Mouse (Mus musculus): ENCODE measurements around the gene Bahcc1. TPM values are rescaled to one million over a fixed set of nuclear protein-coding genes. Genes with fewer than 3 reads are reported as not detected.

Bahcc1 gene
- polyA plus RNA-seq, 2 experiments = 14.0 to 22.9 TPM

DNA sequence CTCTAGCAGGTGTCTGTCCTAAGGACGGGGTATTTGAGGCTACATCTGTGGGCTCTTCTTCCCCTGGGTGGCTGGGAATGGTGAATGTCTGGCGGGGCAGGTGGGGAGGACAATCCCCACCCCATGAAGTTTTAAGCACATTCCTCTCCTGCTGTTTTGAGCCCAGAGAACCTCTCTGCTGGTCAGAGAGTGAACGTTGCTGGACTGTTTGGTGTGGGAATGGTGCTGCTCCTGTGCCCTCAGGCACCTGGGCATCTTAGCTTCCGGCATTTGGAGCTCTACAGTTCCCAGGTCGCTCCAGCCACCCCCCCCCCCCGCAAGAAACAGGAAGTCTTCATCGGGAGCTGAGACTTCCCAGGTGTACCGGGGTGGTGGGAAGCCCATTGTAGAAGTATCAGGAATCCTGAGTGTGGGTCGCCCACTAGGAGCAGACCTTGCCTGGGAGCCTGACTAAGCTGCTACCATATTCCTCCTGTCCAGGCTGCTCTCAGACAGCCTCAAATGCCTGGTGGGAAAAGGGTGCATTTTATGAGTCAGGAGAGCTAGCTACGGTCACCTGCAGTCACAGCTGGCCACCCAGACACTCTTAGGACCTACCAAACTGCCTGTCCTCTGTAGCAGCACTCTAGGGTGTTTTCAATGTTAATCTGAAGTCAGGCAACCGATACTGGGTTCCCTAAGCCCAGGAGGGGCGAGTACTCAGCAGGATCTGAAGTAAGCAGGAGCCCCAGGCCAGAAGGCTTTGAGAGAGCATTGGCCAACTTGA lies 73.8 kb downstream of the Bahcc1 start:
- H3K4me2 ChIP-seq (replicated peaks; ENCODE audit: low read depth, low read length, severe bottlenecking) = no peak overlapping the region

GRCm38 (mm10) chr11:120307132-120307413 lies 74.3 kb downstream of the Bahcc1 start:
- Histone ChIP-seq H3K27ac (replicated peaks; ENCODE audit: low read depth, low read length) (no peak overlapping the region), H3K27me3 (ENCODE audit: control insufficient read depth, insufficient read depth, low read length) (no peaks in the 10 kb centered on the region), H3K4me2 (replicated peaks; ENCODE audit: low read depth, low read length, severe bottlenecking) (no peak overlapping the region), H3K36me3 (ENCODE audit: control insufficient read depth, insufficient read depth, low read length) (no peaks in the 10 kb centered on the region), H3K4me3 (replicated peaks; ENCODE audit: low read length) (no peak overlapping the region), H3K9ac (ENCODE audit: low read depth, low read length, severe bottlenecking) (no peak overlapping the region), H3K4me1 (ENCODE audit: control insufficient read depth, insufficient read depth, low read length) (peaks cover 55% of the 10 kb centered on the region), H3K9me3 (ENCODE audit: control insufficient read depth, low read length) (no peaks in the 10 kb centered on the region)
- DNase-seq (ENCODE audit: low spot score) (no peak), ATAC-seq (ENCODE audit: low FRiP score, low read depth) (no peak)
- 17% methylated on average over 5 of the region's 5 CpGs for WGBS
- no peak for TF ChIP-seq POLR2A (IDR thresholded peaks at IDR 0.05; ENCODE audit: borderline replicate concordance, extremely low read depth, insufficient read depth, insufficient read length)

More for the DNA sequence above, 73.8 kb downstream of the Bahcc1 start:
- TF ChIP-seq POLR2A (IDR thresholded peaks at IDR 0.05; ENCODE audit: borderline replicate concordance, extremely low read depth, insufficient read depth, insufficient read length) = no peak
- Histone ChIP-seq H3K4me3 (replicated peaks; ENCODE audit: low read length) (no peak overlapping the region), H3K4me1 (ENCODE audit: control insufficient read depth, insufficient read depth, low read length) (peaks cover 55% of the 10 kb centered on the region), H3K9me3 (ENCODE audit: control insufficient read depth, low read length) (no peaks in the 10 kb centered on the region), H3K9ac (ENCODE audit: low read depth, low read length, severe bottlenecking) (no peak overlapping the region), H3K27ac (replicated peaks; ENCODE audit: low read depth, low read length) (no peak overlapping the region), H3K36me3 (ENCODE audit: control insufficient read depth, insufficient read depth, low read length) (no peaks in the 10 kb centered on the region), H3K27me3 (ENCODE audit: control insufficient read depth, insufficient read depth, low read length) (no peaks in the 10 kb centered on the region)
- WGBS = 32% methylated on average over 12 of the region's 12 CpGs
- DNase-seq (ENCODE audit: low spot score) (no peak), ATAC-seq (ENCODE audit: low FRiP score, low read depth) (no peak)

- no peak overlapping the region for H3K4me3 ChIP-seq (replicated peaks; ENCODE audit: low read length)
- H3K4me1 ChIP-seq (ENCODE audit: control insufficient read depth, insufficient read depth, low read length) = peaks cover 57% of the 10 kb centered on the region
- peak; percentile 93 for DNase-seq (ENCODE audit: low spot score)
- H3K27ac ChIP-seq (replicated peaks; ENCODE audit: low read depth, low read length) = no peak overlapping the region
- no peak overlapping the region; the same call in 1 of the 2 replicates for H3K4me2 ChIP-seq (replicated peaks; ENCODE audit: low read depth, low read length, severe bottlenecking)
- H3K36me3 ChIP-seq (ENCODE audit: control insufficient read depth, insufficient read depth, low read length) = no peaks in the 10 kb centered on the region
- H3K9me3 ChIP-seq (ENCODE audit: control insufficient read depth, low read length) = no peaks in the 10 kb centered on the region
- no peak for TF ChIP-seq POLR2A (IDR thresholded peaks at IDR 0.05; ENCODE audit: borderline replicate concordance, extremely low read depth, insufficient read depth, insufficient read length)
- WGBS = 6% methylated on average over 19 of the region's 19 CpGs
- H3K9ac ChIP-seq (ENCODE audit: low read depth, low read length, severe bottlenecking) = no peak overlapping the region
- H3K27me3 ChIP-seq (ENCODE audit: control insufficient read depth, insufficient read depth, low read length) = no peaks in the 10 kb centered on the region
- no peak for ATAC-seq (ENCODE audit: low FRiP score, low read depth)
These were observed 75.1 kb downstream of the Bahcc1 start for GRCm38 (mm10) chr11:120307566-120308430.

DNA sequence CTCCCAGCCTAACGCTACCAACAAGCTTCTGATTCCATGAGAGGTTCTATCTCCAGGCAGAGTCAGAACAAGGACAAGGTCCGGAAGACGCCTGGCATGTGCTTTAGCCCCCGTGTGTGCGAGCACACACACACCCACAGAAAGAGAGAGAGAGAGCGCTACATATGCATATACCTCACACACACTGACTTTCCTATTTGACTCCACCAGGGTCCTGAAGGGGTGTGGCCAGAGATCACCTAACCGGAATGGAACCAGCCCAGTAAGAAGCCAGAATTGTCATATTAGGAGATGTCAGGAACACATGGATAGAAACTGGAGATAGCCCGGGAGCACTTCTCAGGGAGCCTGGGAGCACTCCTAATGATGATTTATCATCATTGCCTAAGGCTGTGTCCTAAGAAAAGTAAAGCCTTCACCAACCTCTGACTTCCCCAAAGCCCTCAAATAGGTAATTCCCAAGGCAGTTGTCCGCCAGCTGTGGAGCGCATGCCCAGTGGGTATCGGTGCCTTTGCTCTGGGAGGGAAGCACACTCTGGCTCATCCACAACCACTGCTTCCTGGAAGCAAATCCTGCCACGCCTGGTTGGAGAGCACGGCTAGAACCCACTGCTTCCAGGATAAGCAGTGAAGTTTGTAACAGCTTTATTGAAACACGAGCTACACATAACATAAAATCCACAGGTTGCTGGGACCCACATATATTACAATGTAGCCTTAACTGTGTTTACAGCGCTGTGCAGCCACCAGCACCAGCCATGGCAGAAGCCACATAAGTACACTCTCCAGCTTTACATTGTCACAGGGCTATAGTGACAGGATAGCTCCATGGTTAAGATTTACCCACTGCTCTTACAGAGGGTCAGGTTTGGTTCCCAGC lies 75.9 kb downstream of the Bahcc1 start:
- no peaks in the 10 kb centered on the region for H3K9me3 ChIP-seq (ENCODE audit: control insufficient read depth, low read length)
- no peak overlapping the region; the same call in 1 of the 2 replicates for H3K4me2 ChIP-seq (replicated peaks; ENCODE audit: low read depth, low read length, severe bottlenecking)
- DNase-seq (ENCODE audit: low spot score) (no peak), ATAC-seq (ENCODE audit: low FRiP score, low read depth) (no peak)
- H3K4me3 ChIP-seq (replicated peaks; ENCODE audit: low read length) = no peak overlapping the region
- H3K4me1 ChIP-seq (ENCODE audit: control insufficient read depth, insufficient read depth, low read length) = peaks cover 52% of the 10 kb centered on the region
- no peaks in the 10 kb centered on the region for H3K36me3 ChIP-seq (ENCODE audit: control insufficient read depth, insufficient read depth, low read length)
- H3K27me3 ChIP-seq (ENCODE audit: control insufficient read depth, insufficient read depth, low read length) = no peaks in the 10 kb centered on the region
- H3K9ac ChIP-seq (ENCODE audit: low read depth, low read length, severe bottlenecking) = no peak overlapping the region
- 44% methylated on average over 15 of the region's 15 CpGs for WGBS
- H3K27ac ChIP-seq (replicated peaks; ENCODE audit: low read depth, low read length) = no peak overlapping the region
- TF ChIP-seq POLR2A (IDR thresholded peaks at IDR 0.05; ENCODE audit: borderline replicate concordance, extremely low read depth, insufficient read depth, insufficient read length) = no peak
